Mouse (Mus musculus) cerebellum, postnatal 25 days (tissue): ENCODE measurements at regions not wholly inside any gene's neighbourhood (a gene's known extent, or its start where the extent isn't known, plus 50 kb on each side); places are given as distances from the start of the nearest gene placed in this dataset.

Source experiments
- DNase-seq, 2 experiments: peaks; one replicate each; pipeline ENCODE4 v3.0.0; 2021; ENCODE audit warnings: mixed read lengths in 2 of 2

DNA sequence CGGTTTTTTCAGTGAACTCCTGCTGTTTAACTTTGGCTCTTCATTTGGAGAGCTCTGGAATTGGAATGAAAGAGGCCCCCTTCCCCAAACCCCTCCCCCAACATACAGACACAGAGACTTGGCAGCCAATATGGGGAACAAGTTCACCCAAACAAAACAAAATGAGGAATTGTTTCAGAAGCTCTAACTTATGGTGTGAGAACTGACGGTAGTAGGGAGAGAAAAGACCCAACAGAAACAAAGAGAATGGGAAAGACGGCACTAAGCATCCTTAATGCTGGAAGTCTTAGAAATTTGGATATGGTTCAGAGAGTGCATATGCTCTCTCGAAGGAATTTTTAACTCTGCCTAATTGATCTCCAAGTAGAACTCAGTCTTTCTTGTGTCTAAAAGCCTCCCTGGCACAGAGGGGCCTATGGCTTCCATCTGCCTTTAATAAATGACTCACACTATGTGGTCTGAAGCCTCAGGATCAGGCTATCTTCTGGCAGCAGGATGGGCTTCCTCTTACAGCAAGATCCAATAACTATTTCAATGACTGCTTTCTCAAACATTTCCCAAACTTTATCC, 438.2 kb upstream of the Map3k7 start:
- peak in 1 of 2 experiments; percentile 5 for DNase-seq

GRCm38 (mm10) chr4:31536811-31537210, 427.1 kb upstream of the Map3k7 start:
- no peak for DNase-seq

GRCm38 (mm10) chr4:31553780-31554394, 410.0 kb upstream of the Map3k7 start:
- DNase-seq, result no peak

DNA sequence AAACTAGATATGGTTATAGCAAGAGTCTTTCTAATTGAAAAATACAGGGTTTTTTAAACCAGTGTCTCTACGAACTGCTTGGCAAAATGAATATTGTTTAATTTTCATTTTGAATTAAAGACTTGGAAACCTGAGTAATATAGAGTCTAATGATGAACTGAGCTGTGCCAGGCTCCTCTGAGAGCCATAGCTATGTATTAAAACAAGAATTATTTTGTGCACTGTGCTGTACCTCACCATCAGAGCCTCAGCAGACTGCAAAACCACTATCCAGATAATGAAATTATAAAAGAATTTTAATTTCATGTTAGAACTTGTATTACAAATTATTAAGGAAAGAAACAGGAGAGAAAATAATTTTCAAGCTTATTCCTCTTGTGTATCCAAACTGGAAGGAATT, 408.8 kb upstream of the Map3k7 start:
- no peak for DNase-seq

DNA sequence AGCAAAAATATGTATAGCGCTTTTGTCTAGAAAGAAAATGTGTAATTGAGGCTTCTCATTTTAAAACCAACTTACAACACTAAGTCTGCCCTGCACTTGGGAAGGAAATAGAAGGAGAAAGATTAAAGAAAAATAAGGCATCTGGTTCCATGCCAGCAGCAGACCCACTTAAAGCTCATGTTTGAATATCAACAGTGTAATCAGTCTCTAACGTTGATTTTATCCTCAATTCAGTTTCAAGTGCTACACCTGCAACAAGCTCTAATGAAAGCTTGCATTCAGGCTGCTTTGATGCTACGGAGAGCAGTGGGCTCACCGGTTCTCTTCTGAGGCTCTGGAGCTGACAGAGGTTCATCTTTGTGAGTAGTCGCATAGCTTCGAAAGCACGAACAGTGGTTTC, 406.6 kb upstream of the Map3k7 start:
- no peak for DNase-seq

DNA sequence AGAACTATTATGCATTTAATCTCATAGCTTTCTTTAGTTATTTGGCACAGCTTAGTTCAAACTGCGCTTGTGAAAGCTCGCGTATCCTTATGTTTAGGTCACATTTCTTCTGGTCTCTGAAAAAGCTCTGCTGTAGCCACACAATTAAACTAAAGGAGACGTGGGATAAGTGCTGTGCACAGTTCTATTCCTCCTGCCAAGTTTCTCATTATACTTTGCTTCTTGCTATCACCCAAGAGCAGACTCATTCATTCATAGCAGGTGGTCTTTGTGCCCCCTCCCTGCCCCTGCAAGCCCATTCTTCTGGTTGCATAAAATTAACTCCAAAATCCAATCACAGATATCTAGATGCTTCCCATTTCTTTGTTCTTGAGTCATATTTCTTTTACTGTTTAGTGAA, 403.6 kb upstream of the Map3k7 start:
- no peak for DNase-seq

DNA sequence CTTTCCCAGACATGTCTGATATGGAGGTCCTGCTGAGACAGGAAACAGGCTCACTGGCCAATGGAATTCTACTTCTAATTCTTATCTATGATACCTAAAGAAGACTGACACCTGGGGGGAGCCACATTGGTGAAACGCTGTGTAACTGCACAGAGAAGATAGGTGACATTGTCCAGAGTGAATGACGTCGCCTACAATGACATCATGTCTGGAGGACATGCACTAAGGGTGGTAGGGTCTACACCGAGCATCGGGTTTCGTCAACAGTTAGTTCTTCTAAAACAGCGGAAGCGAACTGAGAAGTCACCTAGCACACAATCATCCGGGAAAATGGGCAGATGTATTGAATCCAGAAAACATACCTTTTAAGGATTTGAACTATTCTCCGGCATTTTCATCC, 402.7 kb upstream of the Map3k7 start:
- DNase-seq, result no peak

DNA sequence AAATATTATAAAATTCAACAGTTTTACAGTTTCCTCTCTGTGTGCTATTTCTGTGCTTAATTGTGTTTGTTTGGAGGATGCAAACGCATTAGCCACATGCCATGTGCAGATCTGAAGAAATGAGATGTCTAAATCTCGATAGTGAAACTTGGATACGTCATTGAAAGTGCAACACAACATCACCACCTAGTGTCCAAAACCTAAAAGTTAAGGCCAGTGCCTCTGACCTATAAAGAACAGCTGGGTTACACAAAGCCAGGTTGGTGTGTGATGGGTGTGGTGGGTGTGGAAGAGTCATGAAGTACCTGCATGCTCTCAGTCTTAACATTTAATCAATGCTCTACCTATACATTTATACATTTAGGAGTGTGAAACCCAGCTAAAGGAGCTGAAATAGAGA, 402.1 kb upstream of the Map3k7 start:
- DNase-seq, result no peak

- no peak for DNase-seq
Measured at GRCm38 (mm10) chr4:31566158-31566557, 397.7 kb upstream of the Map3k7 start.

DNA sequence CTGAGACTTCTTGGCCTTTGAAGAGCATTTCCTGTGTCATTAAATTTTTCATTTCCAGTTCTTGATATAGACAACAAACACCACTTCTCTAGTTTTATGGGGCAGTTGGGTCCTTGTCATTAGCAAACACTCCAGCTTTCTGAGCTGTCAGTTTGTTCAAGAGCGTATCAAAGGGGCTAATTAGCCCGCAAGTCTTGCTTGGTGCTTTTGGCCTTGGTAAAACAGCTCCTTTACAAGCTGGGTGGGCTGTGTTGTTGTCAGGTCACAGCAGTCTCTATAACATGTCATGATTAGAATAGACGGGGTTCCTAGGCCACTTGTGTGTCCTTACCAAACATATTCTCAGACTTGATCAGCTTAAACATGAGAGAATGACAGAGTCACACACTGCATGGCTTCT, 397.1 kb upstream of the Map3k7 start:
- no peak for DNase-seq

DNA sequence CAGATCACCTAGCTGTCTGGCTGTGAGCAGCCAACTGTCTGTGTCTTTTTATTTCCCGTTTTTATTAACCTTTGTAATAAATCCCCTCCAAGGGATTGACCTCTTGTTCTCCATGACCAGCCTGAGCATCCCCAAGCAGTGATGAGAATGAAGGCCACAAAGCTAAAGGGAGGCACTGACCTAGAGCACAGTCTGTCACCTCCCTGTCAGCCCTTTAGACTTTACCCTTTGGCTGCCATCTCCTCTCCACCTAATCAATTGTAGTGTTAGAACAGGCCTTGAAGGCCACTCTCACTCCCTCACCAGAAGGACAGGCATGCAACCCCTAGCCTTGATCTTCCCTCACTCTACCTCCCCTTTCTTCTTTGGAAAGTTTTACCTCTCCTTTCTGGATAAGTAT, 394.2 kb upstream of the Map3k7 start:
- DNase-seq, result no peak

DNA sequence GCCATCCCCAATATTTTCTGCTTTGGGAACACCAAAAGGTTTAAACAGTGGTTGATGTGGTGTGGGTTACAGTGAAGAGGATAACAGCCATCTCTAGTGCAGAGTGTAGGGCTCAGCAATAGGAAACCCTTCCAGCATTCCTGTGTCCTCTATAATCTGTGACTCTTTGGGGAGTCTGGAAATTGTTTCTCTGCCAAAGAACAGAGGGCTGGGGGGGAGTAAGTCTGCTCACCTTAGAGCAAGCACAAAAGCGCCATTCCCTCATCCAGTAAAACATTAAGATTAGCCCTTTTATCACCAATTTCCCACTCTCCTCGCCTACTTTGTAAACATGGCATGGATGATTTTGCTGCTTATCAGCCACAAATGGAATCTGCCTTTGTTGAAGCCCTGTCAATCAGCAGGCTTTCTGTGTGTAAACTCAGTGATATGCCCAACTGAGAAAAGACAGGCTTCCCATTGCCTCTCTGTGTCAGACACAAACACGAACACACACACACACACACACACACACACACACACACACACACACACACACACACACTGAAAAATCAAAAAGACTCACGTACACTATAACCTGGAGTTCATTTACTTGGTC, 386.8 kb upstream of the Map3k7 start:
- peak; percentile 34 to 51 for DNase-seq

DNA sequence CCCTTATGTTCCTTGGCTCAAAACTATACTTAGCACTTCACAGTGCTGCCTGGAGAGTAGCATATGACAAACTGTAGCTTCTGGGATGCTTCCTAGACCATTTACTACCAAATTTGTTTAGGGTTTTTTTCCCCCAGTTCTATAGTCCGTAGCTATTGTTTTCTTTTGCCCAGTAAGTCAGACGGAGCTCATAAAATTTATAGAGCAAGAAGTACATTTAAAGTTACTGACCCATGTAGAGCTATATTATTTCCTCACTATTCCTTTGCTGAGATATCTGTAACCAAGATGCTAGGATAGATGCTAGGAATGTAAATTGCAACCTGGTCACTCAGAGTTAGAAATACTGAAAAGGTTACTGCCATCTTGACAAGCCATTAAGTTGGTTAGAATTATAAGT, 380.4 kb upstream of the Map3k7 start:
- DNase-seq, result no peak

- peak; percentile 55 to 76 for DNase-seq
Measured at GRCm38 (mm10) chr4:31584171-31584570, 379.7 kb upstream of the Map3k7 start.

DNA sequence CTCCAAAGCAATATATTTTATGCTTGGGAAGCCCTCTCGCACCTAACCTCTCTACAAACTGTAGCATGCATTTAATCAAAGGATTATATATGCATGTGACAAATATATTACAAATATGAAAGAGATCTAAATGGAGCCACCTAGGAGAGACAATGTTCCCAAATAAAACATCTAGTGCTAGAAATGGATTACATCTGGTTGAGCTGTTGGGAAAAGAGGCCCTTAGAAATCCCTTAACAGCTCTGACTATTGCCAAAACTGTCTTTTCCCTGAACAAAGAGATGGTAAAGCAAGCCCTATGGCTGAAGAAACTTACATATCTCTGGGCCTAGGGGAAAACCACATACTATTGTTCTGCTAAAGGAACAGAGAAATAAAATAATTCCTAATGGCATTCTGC, 369.8 kb upstream of the Map3k7 start:
- no peak for DNase-seq

- no peak for DNase-seq
Measured at GRCm38 (mm10) chr4:31601536-31601935, 362.4 kb upstream of the Map3k7 start.

DNA sequence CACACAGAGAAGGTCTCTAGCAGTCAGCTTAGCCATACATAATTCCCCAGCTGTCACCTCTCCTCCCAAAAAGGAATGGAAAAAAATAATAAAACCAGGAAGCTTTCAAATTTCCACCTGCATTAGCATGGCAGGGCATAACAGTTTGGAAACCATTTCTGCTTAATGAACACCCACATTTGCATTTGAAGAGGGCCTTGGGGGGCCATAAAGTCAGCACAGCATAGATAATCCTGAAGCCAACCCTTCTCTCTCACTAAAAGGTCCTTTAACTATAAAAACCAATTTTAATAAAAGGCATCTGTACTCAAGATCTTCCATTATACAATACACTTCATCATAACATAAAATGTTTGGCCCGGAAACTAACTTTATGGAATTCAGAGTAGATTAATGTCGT, 360.1 kb upstream of the Map3k7 start:
- DNase-seq, result no peak

GRCm38 (mm10) chr4:31608811-31609210, 355.1 kb upstream of the Map3k7 start:
- DNase-seq, result peak; percentile 50 to 74

- no peak for DNase-seq
Measured at GRCm38 (mm10) chr4:31609559-31609958, 354.3 kb upstream of the Map3k7 start.

DNA sequence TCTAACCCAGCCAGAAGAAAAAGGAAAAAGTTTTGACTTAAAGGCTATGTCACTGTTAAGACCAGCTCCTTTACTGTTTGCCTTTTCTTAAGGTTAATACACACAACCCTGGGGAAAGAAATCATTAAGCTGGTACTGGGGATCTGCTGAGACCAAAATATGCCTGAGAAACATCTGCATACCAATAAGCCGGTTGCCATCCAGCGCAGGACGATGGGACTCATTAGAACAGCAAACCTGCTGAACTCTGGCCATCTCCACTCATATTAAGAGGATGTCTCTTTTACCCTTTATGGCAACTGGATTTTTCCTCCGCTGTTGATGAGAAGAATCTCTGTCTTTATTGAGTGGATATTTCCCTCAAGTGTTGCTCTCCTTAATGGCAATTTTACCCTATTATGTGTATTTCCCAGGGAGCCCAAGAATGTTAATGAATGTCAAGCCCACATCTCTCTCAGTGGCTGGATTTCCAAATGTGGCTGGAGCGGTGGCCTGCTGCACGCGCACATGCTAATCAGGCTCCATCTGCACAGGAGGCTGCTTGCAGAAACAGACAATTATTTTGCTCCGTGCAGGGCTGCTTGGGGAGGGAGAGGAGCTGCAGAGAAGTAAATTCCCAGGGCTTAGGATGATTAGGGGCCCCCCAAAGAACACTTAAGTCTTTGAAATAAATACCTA, 351.6 kb upstream of the Map3k7 start:
- peak in 1 of 2 experiments; percentile 11 for DNase-seq

DNA sequence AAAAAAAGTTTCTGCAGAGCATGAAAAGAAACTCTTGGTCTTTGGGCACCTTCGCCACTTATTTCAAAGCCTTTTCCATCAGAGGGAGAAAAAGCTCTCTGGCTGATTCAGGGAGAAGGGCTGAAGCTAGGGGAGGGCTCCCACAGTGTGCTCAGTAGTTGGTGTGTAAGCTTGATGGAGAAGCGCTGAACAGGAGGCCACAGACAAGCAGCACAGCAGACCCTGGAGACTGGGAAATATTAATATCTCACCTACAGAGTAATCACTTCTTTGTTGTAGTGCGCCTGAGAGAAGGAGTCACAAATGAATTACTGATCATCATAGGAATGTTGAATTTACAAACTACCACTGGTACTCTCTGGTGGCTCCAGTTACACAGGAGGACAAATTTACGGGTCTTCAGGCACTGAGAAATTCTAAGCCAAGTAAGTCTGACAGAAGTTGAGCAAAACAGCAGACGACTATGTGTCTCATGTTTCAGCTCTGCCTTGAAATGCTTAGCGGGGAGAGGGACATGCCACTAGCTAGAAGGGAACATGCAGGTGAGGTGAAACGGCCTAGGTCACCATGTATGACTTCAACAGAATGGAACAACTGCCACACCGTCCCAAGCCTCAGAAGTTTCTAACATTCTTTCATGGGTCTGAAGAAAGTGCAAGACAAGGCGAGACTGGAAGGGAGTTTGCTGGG, 350.9 kb upstream of the Map3k7 start:
- DNase-seq, result no peak

GRCm38 (mm10) chr4:31617572-31617971, 346.3 kb upstream of the Map3k7 start:
- DNase-seq, result no peak

DNA sequence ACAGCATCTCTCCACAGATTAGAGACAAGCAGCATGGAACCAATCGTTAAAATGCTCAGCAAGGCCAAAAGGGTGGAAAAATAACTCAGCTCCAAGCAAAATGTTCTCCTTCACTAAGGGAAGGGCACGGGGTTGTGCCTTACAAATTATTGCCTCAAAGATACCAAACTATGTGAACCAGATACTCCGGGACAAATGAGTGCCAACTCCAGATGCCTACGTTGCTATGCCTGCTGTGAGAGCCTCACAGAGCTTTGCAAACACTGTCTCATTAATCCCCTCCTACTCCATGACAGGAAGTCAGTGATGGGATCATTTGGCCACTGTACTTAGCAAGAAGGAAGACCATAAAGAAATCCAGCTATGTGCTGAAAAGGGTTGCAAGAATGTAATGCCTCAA, 345.9 kb upstream of the Map3k7 start:
- DNase-seq, result no peak

DNA sequence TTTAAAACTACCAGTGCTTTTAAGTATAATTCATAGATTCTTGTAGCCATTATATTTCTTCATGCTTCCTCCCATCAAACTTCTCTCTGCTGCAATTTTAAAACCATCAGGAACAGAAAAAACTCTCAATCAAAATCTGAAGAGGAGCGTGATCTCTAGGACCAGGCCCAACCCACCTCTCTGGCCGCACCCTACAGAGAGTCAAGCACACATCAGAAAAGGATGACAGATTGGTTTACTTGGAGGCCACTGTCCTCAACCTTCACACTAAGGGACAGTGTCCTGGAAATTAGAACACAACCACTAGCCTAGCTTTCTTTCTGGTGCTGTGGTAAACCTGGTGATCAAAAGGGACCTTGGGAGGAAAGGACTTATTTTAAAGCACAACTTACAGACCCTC, 342.7 kb upstream of the Map3k7 start:
- no peak for DNase-seq
